Mouse (Mus musculus) stomach, embryonic 14.5 days (tissue): ENCODE measurements around the gene Gm7358. TPM values are rescaled to one million over a fixed set of nuclear protein-coding genes. Genes with fewer than 3 reads are reported as not detected.

Experiments
- polyA plus RNA-seq: library from polyadenylated mRNA; unstranded; fragments of >200 nt; fragmentation: Nextera tagmentation; extraction: Ambion mirVana; gene quantifications from 2 replicates; pipeline ENCODE4 v1.2.1, GENCODE M21; 2014

Gene Gm7358
- polyA plus RNA-seq, 1 experiment from 2014 or later: not detected

Other genes with a start within 250 kb of the Gm7358 start
- not detected in 2 replicates for gene Gm7168, start 111.2 kb downstream of the Gm7358 start, polyA plus RNA-seq
- not detected in 2 replicates for gene Gm7356, start 55.8 kb downstream of the Gm7358 start, polyA plus RNA-seq
- gene Dact2, start 144.8 kb upstream of the Gm7358 start, polyA plus RNA-seq: 8.5 and 8.8 TPM in 2 replicates
- gene Smoc2, start 220.0 kb upstream of the Gm7358 start, polyA plus RNA-seq: 138 and 146 TPM in 2 replicates